Mouse (Mus musculus) C2C12 (cell line): ENCODE measurements around the gene Cyb5b.

ENCODE experiments used
- CTCF ChIP-seq: IDR thresholded peaks from one replicate; pipeline ENCODE4 v1.5.1; 2011; ENCODE audit not compliant: control insufficient read depth, insufficient read depth, insufficient read length
- FOSL1 ChIP-seq: IDR thresholded peaks from one replicate; pipeline ENCODE4 v1.8.0; 2011; ENCODE audit warnings: mild to moderate bottlenecking, low read length; ENCODE audit not compliant: poor library complexity, insufficient read depth, severe bottlenecking
- MAX ChIP-seq: IDR thresholded peaks from one replicate; pipeline ENCODE4 v1.6.1; 2011; ENCODE audit warnings: mild to moderate bottlenecking, control low read depth
- MYOD1 ChIP-seq: IDR thresholded peaks from one replicate; pipeline ENCODE4 v1.6.1; 2011; ENCODE audit warnings: low read depth; ENCODE audit not compliant: control insufficient read depth, insufficient read length
- MYOG ChIP-seq: IDR thresholded peaks from one replicate; pipeline ENCODE4 v1.6.1; 2011; ENCODE audit not compliant: control insufficient read depth, insufficient read length; ENCODE audit errors: extremely low read depth

GRCm38 (mm10) chr8:107205164-107205563 is 54.7 kb downstream of the Cyb5b start:
- TF ChIP-seq CTCF (no peak), MAX (no peak), FOSL1 (no peak), MYOG (no peak), MYOD1 (no peak)
